Mouse (Mus musculus) frontal cortex, adult 2 months (tissue): ENCODE data around the gene Hist1h3h. TPM values are rescaled to one million over a fixed set of nuclear protein-coding genes. Genes with fewer than 3 reads are reported as not detected.

ENCODE experiments used
- polyA plus RNA-seq: library from polyadenylated mRNA; depleted of rRNA; stranded (reverse); fragments of >200 nt; gene quantifications from 2 replicates; pipeline ENCODE4 v1.2.3, GENCODE M21; 2012; rRNA removed

Hist1h3h gene
- polyA plus RNA-seq, 1 experiment, result 1.8 TPM

Other genes with a start within 250 kb of the Hist1h3h start
- gene Nkapl, start 249.2 kb upstream of the Hist1h3h start, polyA plus RNA-seq, result 0.42 and 0.59 TPM in 2 replicates
- 3.7 and 4.8 TPM in 2 replicates for gene Zkscan4, start 238.8 kb upstream of the Hist1h3h start, polyA plus RNA-seq
- not detected in 2 replicates for gene Gm10065, start 238.2 kb upstream of the Hist1h3h start, polyA plus RNA-seq
- 1.6 and 1.9 TPM in 2 replicates for gene AK157302, start 222.4 kb upstream of the Hist1h3h start, polyA plus RNA-seq
- 15.3 and 32.5 TPM in 2 replicates for gene Gm11273, start 216.2 kb upstream of the Hist1h3h start, polyA plus RNA-seq
- gene Zkscan8, start 186.5 kb upstream of the Hist1h3h start, polyA plus RNA-seq, result 7.9 and 8.6 TPM in 2 replicates
- gene Olfr1366, start 174.9 kb upstream of the Hist1h3h start, polyA plus RNA-seq, result not detected in 2 replicates
- not detected in 2 replicates for gene Olfr1535, start 157.8 kb upstream of the Hist1h3h start, polyA plus RNA-seq
- 0.29 TPM in 1 of 2 replicates, not detected in the other for gene Olfr1364, start 135.9 kb upstream of the Hist1h3h start, polyA plus RNA-seq
- not detected in 2 replicates for gene Olfr1362, start 103.6 kb upstream of the Hist1h3h start, polyA plus RNA-seq
- gene Olfr11, start 75.1 kb upstream of the Hist1h3h start, polyA plus RNA-seq, result not detected in 2 replicates
- not detected in 2 replicates for gene Olfr1361, start 54.3 kb upstream of the Hist1h3h start, polyA plus RNA-seq
- gene Olfr1360, start 40.3 kb upstream of the Hist1h3h start, polyA plus RNA-seq, result not detected in 2 replicates
- not detected in 2 replicates for gene Olfr1359, start 19.5 kb upstream of the Hist1h3h start, polyA plus RNA-seq
- gene Hist1h2bl, start 1.5 kb upstream of the Hist1h3h start, polyA plus RNA-seq, result not detected in 2 replicates
- gene Hist1h2ai, start 1.2 kb upstream of the Hist1h3h start, polyA plus RNA-seq, result 1.2 and 1.5 TPM in 2 replicates
- gene Hist1h2bm, start 4.4 kb downstream of the Hist1h3h start, polyA plus RNA-seq, result 0.52 and 0.80 TPM in 2 replicates
- 3.3 and 4.1 TPM in 2 replicates for gene Hist1h4j, start 17.4 kb downstream of the Hist1h3h start, polyA plus RNA-seq
- 12.6 and 16.6 TPM in 2 replicates for gene Hist1h4k, start 32.8 kb downstream of the Hist1h3h start, polyA plus RNA-seq
- gene Hist1h2ak, start 36.2 kb downstream of the Hist1h3h start, polyA plus RNA-seq, result 1.1 and 1.7 TPM in 2 replicates
- 0.82 and 1.9 TPM in 2 replicates for gene Hist1h2bn, start 36.5 kb downstream of the Hist1h3h start, polyA plus RNA-seq
- 0.18 and 0.71 TPM in 2 replicates for gene Hist1h1b, start 63.0 kb downstream of the Hist1h3h start, polyA plus RNA-seq
- gene Hist1h3i, start 65.7 kb downstream of the Hist1h3h start, polyA plus RNA-seq, result 3.1 and 4.5 TPM in 2 replicates
- gene Hist1h2an, start 69.6 kb downstream of the Hist1h3h start, polyA plus RNA-seq, result not detected in 2 replicates
- 0.32 and 0.57 TPM in 2 replicates for gene Hist1h2bp, start 69.8 kb downstream of the Hist1h3h start, polyA plus RNA-seq
- 1.5 and 1.9 TPM in 2 replicates for gene Hist1h2bq, start 92.5 kb downstream of the Hist1h3h start, polyA plus RNA-seq
- not detected in 2 replicates for gene Hist1h2ao, start 92.8 kb downstream of the Hist1h3h start, polyA plus RNA-seq
- not detected in 2 replicates for gene Hist1h4m, start 94.1 kb downstream of the Hist1h3h start, polyA plus RNA-seq
- gene Hist1h4n, start 114.5 kb downstream of the Hist1h3h start, polyA plus RNA-seq, result 12.0 and 12.7 TPM in 2 replicates
- 3.5 and 3.9 TPM in 2 replicates for gene Hist1h2ap, start 115.8 kb downstream of the Hist1h3h start, polyA plus RNA-seq
- 0.21 and 0.96 TPM in 2 replicates for gene Hist1h2br, start 116.1 kb downstream of the Hist1h3h start, polyA plus RNA-seq
- gene Zfp184, start 227.4 kb downstream of the Hist1h3h start, polyA plus RNA-seq, result 2.2 and 2.6 TPM in 2 replicates